Mouse (Mus musculus): ENCODE measurements at regions not wholly inside any gene's neighbourhood (a gene's known extent, or its start where the extent isn't known, plus 50 kb on each side); places are given as distances from the start of the nearest gene placed in this dataset.

- no peak for DNase-seq
Observed at GRCm38 (mm10) chr10:39316533-39316932, 52.1 kb upstream of the Fyn start.

DNA sequence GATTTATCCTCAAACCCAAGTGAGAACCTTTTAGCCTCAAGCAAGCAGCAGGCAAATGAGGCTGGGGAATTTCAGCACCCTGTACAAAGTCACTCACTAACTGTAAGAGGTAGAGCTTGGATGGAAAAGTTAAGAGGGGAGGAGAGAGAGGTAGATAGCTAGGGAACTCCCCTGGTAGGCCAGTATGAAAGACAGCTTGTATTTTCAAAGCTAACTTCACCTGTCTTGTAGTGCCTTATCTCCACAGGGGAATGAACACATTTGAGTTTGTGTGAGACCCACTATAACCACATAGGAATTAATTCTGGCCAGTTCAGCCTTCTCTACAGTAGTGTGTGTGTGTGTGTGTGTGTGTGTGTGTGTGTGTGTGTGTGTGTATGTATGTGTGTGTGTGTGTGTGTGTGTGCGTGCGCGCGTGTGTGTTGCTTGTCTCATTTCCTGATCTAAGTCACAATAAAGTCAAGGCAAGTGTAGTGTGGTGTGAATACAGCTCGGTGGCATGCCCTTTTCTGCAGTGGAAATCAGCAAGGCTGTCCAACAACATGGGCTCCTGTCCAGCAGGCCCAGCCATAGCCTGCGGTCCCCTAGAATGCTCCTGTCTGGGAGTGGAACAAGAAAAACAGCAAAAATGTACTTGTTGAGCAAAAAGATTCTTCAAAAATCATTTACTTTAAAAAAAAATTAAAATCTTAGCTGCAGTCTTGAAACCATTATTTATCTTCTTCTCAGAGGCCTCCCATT lies 53.1 kb upstream of the Fyn start:
- DNase-seq = no peak

- no peak for DNase-seq
Observed at GRCm38 (mm10) chr10:39311501-39311900, 57.2 kb upstream of the Fyn start.

- DNase-seq = no peak
Observed at GRCm38 (mm10) chr10:39308535-39308934, 60.1 kb upstream of the Fyn start.

DNA sequence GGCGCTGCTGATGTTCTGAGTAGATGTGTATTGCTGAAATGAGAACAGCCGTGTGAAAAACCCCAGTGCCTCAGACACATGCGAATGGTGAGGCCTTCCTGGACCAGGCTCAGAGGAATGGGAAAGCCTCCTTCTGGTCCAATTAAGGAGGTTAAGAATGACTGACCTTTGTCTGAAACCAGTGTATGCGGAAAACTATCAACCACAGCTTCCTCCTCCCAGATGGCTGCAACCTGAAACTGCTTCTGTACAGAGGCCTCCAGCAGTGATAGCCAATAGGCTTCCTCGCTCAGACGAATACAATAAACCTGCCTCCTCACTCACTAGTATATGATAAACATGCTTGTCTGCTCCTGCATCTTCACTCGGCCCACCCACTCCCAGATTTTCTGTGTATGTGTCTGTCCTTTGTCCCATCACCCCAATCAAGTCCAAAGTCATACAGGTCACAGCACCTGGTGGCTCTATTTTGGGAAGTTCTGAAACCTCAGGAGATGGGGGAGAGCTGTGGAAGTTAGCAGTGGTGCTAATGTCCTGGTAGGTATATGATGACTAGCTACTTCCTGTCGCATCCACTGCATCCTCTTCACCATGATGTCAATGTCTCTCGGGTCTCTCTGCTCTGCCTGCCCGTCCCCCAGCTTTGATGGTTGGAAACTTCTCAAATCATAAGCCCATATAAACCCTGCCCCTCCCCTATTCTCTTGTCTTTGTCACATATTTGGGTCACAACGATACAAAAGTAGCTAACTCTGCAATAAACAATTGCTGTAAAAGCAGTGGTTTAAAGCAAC lies 75.8 kb upstream of the Fyn start:
- no peak for DNase-seq

GRCm38 (mm10) chr10:39291747-39292198 lies 76.9 kb upstream of the Fyn start:
- peak; percentile 19 for DNase-seq

- peak; percentile 38 for DNase-seq
Observed at GRCm38 (mm10) chr10:39291134-39291746, 77.4 kb upstream of the Fyn start.

GRCm38 (mm10) chr10:39290245-39290644 lies 78.4 kb upstream of the Fyn start:
- DNase-seq = no peak

DNA sequence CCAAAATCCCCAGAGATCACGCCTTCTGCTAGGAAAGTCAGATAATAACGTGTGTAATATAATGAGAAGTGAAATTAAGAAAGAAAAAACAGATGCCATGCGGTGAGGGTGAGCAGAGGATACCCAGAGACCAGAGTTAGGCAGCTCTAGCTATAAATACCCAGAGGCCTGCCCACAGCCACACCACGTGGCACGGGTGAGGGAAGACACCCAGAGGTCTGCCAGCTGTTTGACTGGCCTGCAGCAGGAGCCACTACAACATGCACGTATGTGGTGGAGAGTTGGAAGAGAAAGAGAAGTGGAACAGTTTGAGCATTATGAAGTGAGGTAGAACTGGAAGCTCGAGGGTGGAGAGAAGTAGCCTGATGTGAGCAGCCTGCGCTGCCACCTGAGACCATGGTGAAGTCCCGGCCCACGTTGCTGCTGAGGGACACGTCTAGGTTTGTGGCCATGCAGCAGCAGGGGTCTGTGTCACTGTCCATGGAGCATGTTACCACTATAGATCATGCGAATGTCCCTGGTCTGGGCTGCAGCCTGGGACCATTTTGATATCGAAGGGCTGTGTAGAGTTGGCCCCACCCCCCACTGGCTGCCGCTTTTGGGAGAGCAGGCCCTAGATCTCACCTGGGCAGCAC lies 88.2 kb upstream of the Fyn start:
- DNase-seq = no peak

- DNase-seq = no peak
Observed at GRCm38 (mm10) chr10:39274202-39274601, 94.5 kb upstream of the Fyn start.

DNA sequence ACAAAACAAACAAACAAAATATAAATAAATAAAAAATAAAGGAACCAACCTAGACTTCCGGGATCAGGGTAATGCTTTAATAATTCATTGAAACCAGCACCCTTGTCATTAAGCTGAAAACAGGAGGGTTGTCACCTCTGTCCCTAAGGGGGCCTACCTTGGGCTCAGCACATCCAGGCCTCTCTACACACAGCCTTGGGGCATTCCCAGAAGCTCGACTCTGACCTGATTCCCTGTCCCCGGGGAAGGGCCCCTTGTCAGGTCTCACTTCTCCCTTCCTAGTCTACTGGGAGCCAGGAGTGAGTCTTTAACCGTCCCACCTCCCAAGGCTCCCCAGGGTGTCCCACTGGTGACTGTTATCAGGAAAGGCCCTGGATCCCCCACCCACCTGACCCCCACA lies 95.2 kb upstream of the Fyn start:
- DNase-seq = no peak

DNA sequence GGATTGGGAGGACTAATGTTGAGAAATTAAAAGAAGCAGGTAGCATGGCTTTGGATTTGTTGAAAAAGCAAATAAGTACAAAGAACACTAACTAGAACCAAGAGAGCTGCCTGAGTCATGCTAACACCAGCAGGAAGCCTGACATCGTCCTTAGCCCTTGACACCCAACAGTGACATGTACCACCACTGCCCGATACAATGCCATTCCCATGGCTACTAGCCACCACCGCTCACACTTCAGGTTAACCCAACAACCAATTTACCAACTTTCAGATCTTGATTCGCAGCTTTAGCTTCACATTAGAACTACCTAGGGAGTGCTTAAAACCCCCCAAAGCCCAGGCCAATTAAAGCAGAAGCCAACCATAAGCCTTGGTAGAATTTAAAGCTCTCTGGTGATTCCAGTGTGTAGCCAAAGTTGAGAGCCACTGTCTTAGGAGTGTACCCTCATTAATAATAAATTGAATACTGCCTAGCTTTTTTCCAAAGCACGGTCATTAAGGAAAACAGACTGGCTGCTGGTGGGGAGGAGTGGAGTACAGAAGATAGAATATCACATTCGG lies 96.2 kb upstream of the Fyn start:
- DNase-seq = no peak

- no peak for DNase-seq
Observed at GRCm38 (mm10) chr10:39270406-39270805, 98.2 kb upstream of the Fyn start.

GRCm38 (mm10) chr10:39267236-39267635 lies 101.4 kb upstream of the Fyn start:
- DNase-seq = no peak

DNA sequence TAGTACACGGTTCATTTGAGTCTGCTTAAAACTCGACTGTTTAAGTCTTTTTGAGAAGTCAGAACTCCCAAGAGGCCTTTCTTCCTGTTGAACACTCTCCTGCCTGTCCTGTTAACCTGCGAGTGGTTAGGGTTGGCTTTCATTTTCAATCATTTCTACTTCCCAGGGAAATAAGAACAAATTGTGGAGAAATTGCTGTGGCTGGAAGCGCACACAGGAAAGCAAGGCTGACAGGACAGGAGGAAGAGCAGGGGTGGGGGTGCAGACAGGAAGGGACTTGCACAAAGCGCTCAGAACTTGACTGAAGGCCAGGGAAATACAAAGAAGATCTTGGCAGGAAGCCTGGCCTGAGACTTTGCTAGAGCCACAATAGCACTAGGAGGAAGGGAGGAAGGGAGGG lies 102.2 kb upstream of the Fyn start:
- peak; percentile 59 for DNase-seq

DNA sequence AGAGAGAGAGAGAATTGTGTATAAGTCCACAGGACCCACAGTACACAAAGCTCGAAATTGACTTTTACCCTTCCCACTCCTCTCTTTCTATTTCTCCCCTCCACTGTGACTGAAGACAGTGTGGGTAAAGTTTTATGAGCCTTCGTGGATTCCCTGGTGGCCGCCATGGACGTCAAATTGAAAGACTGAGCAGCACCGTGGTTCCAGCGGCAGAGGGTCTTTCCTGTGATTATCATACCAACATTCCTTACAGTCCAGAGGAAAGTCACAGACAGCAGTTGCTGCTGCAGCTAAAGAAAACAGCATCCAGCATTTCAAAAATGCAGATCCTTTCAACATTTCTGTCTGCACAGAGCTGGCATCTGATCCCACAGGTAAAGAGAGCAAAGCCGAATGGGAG lies 98.9 kb upstream of the Ccn6 start:
- DNase-seq = no peak

DNA sequence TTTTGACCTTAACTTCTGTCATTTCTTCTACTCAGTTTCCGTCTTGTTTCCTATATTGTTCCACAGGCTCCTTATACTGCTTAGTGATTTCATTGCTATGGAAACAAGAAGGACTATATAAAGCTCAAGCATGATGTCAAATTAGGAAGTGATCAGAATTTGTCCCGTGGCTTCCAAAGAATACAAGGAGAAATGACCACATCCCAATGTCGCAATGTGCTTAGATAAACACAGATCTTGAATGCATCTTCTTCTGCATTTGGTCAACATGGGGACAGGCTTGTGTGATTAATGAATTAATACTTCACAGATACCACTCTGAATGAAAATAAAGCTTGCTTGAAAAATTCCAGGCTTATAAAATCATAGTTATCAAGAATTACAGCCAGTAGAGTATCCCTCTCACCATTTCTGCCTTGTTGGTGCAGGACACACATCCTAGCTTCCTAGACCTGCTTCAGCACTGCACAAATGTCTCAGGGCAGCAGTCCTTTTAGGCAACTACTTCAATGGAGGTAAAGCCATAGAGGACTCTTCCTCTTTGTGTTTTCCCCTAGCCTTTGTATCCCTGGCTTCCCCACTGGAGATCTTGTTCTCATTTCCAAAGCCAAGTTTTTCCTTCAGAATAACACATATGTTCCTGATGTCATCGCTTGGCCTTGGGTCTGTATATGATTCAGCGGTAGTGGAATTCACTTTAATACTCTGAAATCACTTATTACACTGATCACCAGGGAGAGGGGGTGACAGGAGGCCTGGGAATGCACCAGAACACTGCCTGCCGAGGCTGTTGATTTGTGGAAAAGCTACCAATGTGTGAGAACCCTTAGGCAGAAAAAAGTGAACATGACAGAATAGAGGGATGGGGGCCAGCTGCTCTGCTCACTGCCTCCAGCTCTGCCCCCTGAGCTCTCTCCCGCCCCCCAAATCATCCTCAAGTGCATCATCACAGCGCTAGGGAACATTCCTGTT lies 97.9 kb upstream of the Ccn6 start:
- no peak for DNase-seq

DNA sequence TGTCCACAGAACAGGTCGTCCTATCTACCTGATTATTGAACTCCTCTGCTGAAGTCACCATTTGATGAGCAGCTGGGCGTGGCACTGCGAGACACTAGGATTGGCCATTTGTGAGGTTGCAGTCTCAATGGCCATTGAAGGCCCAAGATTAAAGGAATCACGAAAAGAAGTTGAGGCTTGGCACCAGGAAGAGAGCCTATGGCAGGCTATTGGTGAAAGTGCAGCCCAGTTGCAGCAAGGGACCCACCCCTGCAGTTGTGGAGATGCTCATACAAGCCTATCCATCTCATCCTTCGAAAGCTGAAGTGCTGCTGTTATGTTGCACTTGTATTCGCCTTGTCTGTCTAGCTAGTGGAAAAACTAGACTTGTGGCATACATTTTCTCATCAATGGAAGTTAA lies 96.5 kb upstream of the Ccn6 start:
- no peak for DNase-seq

DNA sequence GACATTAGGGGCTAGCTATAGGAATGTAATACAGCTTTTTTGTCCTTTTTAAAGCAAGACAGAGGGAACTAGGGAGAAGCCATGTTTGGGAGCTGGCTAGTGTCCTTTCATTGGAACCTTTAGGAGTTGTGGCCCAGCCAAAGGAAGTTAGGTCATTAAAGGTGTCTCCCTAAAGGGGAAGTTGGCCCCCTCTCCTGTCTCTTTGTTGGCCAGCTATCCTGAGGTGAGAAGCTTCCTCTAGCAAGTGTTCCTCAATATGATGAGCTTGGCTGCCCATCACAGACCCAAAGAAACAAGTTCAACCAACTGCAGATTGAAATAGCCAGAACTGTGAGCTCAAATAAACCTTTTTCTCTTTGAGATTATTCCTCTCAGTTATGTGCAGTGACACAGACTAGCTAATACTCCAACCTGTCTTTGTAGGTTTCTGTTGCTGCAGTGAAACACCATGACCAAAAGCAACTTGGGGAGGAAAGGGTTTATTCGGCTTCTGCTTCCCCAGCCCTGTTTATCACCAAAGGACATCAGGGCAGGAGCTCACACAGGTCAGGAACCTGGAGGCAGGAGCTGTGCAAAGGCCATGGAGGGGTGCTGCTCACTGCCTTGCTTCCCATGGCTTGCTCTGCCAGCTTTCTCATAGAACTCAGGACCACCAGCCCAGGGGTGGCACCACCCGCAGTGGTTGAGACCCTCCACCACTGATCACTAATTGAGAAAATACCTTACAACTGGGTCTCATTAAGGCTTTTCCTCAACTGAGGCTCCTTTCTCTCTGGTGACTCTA lies 94.0 kb upstream of the Ccn6 start:
- DNase-seq = no peak

- DNase-seq = no peak
Observed at GRCm38 (mm10) chr10:39254561-39254960, 91.0 kb upstream of the Ccn6 start.

DNA sequence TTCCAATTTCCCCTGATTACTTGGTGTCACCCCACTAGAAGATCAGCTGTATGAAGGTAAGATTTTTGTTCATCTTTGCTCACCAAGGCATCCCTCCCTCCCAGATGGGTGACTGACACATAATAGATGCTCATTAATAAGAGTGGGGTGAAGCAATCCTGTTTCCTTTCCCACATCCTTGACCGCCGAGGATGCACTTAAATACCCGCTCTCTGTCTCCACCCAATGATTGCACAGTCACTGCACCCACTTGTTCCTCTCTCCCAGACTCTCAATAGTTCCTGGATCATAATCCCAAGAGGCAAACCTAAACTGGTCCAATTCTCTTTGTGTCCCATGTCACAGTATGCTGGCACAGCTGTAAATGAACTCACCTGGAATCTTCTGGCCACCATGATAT lies 86.4 kb upstream of the Ccn6 start:
- DNase-seq = no peak

Data from right cerebral cortex, postnatal 14 days (tissue).